Mouse (Mus musculus) skeletal muscle tissue, adult 2 months (tissue): Measurements from ENCODE around the gene Oas1g.
"Not testable (repeated sequence)": the region's sequence is repeated elsewhere in the genome, so short reads cannot be mapped to it uniquely, and the experiment has no call there.

Experiments
- DNase-seq: peaks from one replicate; pipeline ENCODE4 v3.0.0-alpha.2; 2012; ENCODE audit warnings: low read depth, low spot score

Gene Oas1g

DNA sequence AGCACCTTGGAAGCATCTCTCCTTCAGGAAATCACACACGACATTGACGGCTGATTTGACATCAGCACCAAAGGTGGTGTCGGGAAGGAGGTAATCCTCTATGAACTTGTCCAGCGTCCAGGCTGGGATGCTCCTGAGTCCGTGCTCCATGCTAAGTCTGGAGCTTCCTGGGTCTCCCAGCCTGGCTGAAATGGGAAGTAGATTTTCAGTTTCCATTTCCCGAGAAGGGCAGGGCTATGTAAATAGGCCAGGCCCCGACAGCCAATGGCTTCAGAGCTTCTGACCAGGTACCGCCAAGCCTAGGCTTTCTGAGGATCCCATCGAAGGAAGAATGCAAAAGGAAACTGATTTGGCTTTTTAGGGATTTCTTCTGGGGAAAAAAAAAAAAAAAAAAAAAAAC, at the start of gene Oas1g:
Oas1g (minus strand) TSS at position 201 of the 400 bp plus-strand sequence.
- DNase-seq: not testable (repeated sequence)

DNA sequence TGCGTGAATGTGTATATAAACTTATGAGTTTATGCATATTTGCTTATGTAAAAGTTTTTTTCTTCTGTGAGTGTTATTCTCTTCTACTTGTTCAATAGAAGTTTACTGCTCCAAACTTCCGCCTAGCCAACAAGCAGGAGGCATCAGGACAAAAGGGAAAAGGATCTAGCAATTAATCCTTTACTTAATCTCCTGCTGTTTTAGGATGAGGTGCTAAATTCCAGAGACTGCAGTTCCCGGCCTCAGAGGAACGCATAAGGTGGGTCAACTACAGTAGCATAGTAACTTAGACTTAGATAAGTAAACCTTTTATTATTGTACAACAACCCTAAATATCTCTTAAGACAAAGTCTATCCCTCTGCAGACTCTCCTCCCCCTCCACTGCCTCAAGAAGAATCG, 46.6 kb upstream of the Oas1g start:
- DNase-seq: no peak

GRCm38 (mm10) chr5:120927036-120927435, 39.6 kb upstream of the Oas1g start:
- DNase-seq: no peak

DNA sequence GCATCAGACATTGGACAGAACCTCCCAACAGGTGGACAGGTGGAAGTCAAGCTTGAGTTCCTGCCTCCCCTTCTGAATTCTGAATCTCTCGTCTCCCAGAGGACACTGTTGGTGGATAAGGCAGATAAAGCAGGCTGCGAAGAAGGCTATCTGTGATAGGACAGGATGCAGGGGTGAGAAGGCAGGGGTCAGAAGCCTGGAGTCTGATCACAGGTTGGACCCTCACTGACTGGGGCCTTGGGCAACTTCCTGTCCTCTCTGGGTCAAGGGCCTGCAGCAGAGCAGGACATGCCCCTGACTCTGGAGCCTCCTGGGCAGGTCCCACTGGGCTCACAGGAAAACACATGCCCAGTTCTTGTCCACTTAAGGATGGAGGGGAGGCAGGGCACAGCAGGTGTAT, 38.9 kb upstream of the Oas1g start:
- not testable (repeated sequence) for DNase-seq

DNA sequence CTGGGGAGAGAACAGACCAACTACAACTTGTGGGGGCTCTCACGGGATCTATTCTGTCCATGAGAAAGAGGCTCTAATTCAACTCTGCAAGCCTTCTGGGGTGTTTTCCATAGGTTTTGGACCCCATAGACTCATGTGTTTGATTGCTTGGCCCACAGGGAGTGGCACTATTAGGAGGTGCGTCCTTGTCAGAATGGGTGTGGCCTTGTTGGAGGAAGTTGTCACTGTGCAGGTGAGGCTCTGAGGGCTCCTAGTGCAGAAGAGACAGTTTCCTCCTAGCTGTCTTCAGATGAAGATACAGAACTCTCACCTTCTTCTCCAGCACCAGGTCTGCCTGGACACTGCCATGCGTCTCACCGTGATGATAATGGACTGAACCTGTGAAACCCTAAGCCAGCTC, 37.1 kb upstream of the Oas1g start:
- DNase-seq: not testable (repeated sequence)

- DNase-seq: no peak
Measured at GRCm38 (mm10) chr5:120923969-120924368, 36.6 kb upstream of the Oas1g start.

DNA sequence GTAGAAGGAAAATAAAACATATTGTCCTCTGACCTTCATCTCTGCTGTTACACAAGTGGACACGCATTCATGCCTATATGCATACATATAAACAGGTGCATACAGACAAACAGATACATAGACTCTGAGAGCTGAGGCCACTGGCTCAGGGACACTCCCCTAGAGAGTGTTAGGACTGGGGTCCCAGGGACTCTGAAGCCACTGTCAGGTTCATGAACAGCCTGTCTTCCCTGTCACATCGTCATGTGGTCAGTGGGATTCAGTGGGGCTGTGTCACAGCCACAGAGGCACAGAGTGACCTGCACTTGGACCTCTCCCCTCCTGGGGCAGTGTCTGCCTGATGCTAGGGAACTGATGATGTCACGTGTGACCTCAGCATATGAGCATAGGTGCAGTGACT, 32.9 kb upstream of the Oas1g start:
- no peak for DNase-seq

DNA sequence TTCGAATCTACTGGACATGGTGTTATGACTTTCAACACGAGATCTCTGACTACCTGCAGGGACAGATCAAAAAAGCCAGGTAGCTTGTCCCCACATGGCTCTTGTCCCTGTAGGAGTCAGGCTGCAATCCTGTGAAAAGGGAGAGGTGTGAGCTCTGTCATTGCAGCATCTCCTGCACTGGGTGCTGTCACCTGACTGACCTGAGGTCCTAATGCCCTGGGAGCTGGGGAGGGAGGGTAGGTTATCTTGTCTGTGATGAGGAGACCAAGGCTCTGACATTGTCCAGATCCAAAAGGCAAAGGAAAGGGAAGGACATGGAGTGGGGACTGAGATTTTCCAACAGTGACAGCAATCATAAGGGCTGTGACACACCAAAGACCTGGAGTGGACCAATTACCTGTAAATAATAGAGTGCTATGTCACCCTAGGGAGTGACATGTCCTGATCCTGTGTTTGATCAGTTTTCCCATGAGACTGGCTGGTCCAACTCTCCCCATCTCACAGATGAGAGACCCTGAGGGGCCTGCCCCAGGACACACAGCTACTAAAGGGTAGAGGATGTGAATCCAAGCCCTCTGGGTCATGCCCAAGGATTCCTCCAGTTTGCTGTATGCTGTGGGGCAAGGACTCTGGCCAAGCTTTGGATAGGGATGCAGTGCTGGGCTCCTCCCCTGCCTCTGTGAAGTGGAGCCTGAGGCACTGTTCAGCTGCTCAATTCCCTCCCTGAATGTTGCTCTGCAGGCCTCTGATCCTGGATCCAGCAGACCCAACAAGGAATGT, 31.9 kb upstream of the Oas1g start:
- not testable (repeated sequence) for DNase-seq

DNA sequence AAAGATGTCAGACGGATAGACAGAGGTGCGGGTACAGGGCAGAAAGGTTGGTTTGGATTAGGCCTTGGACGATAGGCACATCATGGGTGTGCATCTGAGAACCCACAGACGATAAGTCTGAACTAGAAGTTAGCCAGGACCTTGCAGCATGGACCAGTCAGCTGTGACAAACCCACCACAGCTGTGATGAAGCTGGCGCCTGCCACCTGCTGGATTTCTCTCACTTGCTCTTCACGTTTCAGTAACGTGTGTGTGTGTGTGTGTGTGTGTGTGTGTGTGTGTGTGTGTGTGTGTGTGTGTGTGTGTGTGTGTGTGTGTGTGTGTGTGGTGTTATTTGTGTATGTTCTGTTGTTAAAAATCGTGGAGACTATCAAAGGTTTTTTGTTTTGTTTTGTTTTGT, 26.8 kb upstream of the Oas1g start, which contains the start of gene Oas1d:
Oas1d (plus strand) TSS at position 333 of the 400 bp plus-strand sequence.
- not testable (repeated sequence) for DNase-seq

DNA sequence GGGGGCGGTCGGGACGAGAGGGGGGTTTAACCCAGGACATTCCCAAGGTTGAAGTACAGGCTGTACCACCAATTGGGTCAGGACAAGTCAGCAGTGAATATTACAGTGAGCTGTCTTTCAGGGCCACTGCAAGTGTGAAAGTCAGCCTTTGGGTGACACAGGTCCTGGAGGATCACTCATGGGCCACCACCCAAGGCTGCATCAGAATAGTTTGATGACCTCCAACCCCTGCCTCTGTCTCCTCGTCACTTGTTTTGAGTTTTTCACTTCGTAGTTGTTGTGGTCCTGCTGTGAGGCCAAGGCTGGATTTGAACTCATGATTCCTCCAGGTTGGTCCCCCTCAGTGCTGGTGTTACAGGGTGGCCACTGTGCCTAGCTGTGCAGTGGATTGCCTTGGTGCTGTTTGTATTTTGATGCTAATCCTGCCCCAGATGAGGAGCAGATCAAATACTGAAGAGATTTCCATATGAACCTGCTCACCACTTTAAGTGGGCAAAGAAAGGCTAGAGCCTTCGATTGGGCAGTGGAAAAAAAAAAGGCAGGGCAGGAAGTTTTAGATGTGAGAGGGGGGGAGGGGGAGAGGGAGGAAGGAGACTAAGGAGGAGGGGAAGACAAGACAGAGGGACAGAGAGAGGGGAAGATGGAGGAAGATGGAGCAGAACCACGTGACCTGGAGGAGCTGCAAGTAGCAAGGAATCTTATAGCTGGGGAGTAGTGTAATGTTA, 20.9 kb upstream of the Oas1g start:
- DNase-seq: no peak

- DNase-seq: not testable (repeated sequence)
Measured at GRCm38 (mm10) chr5:120906791-120907733, 19.6 kb upstream of the Oas1g start, which contains the start of gene Oas1a. Gene Oas1a, minus strand, starts transcription at chr5:120907521.

GRCm38 (mm10) chr5:120902056-120902455, 14.6 kb upstream of the Oas1g start:
- no peak for DNase-seq

GRCm38 (mm10) chr5:120900666-120901065, 13.3 kb upstream of the Oas1g start:
- no peak for DNase-seq

DNA sequence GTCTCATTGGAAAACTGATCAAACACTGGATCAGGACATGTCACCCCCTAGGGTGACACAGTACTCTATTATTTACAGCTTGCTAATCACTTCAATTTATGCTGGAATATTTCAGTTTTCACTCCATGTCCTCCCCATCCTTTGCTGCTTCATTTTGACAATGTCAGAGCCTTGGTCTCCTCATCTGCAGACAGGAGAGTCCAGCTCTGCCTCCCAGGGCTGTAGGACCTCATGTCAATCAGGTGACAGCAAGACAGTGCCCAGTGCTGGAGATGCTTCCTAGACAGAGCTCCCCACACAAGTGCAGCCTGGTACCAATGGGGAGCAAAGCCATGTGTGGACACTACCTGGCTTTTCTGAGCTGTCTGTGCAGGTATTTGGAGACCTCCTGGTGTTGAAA, 11.3 kb upstream of the Oas1g start:
- no peak for DNase-seq

GRCm38 (mm10) chr5:120898307-120898706, 10.9 kb upstream of the Oas1g start:
- DNase-seq: no peak

DNA sequence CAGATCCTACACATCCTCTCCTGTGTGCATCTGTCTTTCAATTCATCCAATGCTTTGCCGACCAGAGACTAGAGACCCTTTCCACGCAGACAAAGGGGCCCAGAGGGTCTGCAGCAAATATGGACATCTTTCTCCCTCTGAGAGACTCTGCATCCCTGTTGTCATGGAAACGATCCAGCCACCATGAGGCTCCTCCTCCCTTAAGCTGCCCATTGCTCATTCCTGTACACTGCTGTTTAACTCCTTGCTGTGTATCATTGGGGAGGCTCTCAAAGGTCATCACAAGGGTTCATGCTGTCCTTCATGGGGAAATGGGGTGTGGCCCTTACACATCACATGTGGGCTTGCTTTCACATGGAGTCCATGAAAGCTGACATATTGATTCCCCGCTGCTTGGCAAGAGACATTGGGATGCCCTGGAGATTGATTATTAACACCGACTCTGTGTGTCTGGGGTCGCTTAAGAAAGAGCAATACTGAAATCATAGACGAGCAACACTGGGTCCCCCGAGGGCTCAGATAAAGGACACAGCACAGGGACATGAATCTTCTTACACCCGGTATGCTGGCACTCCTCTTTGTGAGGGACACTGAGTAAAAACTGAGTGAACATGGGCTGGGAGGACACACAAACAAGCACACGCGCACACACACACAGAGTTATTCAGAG, 8.0 kb upstream of the Oas1g start:
- no peak for DNase-seq

- DNase-seq: not testable (repeated sequence)
Measured at GRCm38 (mm10) chr5:120894692-120895091, 7.3 kb upstream of the Oas1g start.

DNA sequence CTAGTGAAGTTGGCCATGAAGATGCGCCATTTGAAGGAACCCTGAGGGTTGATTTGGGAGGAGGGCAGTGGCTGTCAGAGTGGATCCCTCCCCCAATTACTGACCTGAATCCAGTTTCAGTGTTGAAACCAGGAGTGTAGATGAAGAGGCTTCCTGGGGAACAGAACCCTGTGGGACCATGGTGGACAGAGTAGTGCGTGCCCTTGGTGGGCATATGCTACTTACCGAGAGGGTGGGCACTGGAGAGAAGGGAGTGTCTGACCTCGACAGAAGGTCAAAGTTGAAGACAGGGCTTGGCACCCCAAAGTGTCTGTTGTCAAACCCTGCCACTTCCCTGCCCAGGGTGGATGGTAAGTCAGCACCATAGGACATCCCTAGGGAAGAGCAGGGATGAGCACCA, 6.5 kb upstream of the Oas1g start:
- not testable (repeated sequence) for DNase-seq

- DNase-seq: no peak
Measured at GRCm38 (mm10) chr5:120892243-120892660, 4.8 kb upstream of the Oas1g start.

DNA sequence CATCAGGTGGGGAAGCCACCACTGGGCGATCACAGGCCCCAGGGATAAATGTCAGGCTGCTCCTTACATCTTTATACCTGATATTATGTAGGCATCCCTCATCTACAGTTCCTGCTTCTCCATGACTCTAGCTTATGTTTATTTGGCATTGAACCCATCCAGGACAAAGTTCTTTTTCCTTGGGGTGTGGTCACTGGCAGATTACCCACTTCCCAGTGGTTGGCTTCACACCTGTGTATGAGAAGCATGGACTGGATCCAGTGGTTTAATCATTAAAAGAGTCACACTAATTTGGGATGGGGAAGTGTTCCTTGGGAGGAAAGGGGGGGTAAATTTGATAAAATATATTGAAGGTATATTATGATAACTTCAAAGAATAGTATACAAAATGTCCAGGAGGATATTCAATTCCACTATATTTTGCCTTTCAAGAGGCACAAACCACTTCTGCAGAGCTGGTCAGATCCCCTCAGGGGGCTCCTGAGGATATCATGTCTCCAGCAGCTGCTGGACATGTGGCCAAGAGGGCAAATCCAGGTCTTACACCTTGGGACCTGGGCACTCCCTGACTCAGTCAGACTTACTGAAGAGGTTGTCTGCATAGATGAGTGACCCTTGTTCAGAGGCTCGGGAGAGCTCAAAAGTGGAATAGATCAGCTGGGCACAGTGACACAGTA, 4.3 kb upstream of the Oas1g start:
- not testable (repeated sequence) for DNase-seq
